Mouse (Mus musculus) A20 (cell line): Measurements from ENCODE around the gene 2700049A03Rik.

ENCODE experiments used
- DNase-seq: peaks from one replicate; pipeline ENCODE4 v3.0.0-alpha.2; 2011; ENCODE audit warnings: low read depth, low spot score

2700049A03Rik gene

GRCm38 (mm10) chr12:71183736-71184135 lies 47.1 kb downstream of the 2700049A03Rik start:
- DNase-seq, result no peak

GRCm38 (mm10) chr12:71184396-71184795 lies 47.7 kb downstream of the 2700049A03Rik start:
- peak; percentile 74 for DNase-seq

GRCm38 (mm10) chr12:71192705-71193104 lies 56.1 kb downstream of the 2700049A03Rik start:
- DNase-seq, result no peak

- DNase-seq, result peak; percentile 22
Measured at GRCm38 (mm10) chr12:71197671-71198070, 61.0 kb downstream of the 2700049A03Rik start.

GRCm38 (mm10) chr12:71201753-71202152 lies 65.1 kb downstream of the 2700049A03Rik start:
- DNase-seq, result no peak

- DNase-seq, result no peak
Measured at GRCm38 (mm10) chr12:71204303-71204702, 67.7 kb downstream of the 2700049A03Rik start.

- DNase-seq, result no peak
Measured at GRCm38 (mm10) chr12:71217191-71217590, 80.5 kb downstream of the 2700049A03Rik start.

- no peak for DNase-seq
Measured at GRCm38 (mm10) chr12:71217866-71218522, 81.3 kb downstream of the 2700049A03Rik start.

GRCm38 (mm10) chr12:71222761-71223160 lies 86.1 kb downstream of the 2700049A03Rik start:
- DNase-seq, result no peak

- DNase-seq, result no peak
Measured at GRCm38 (mm10) chr12:71227769-71228168, 91.1 kb downstream of the 2700049A03Rik start.

- no peak for DNase-seq
Measured at GRCm38 (mm10) chr12:71228925-71229649, 92.4 kb downstream of the 2700049A03Rik start.

- DNase-seq, result no peak
Measured at GRCm38 (mm10) chr12:71231561-71231960, 94.9 kb downstream of the 2700049A03Rik start.

- no peak for DNase-seq
Measured at GRCm38 (mm10) chr12:71233426-71233825, 96.8 kb downstream of the 2700049A03Rik start.

- DNase-seq, result no peak
Measured at GRCm38 (mm10) chr12:71237074-71237473, 100.4 kb downstream of the 2700049A03Rik start.

- DNase-seq, result no peak
Measured at GRCm38 (mm10) chr12:71242791-71243190, 106.1 kb downstream of the 2700049A03Rik start.

- DNase-seq, result no peak
Measured at GRCm38 (mm10) chr12:71244766-71245390, 108.2 kb downstream of the 2700049A03Rik start.

- DNase-seq, result no peak
Measured at GRCm38 (mm10) chr12:71247191-71247590, 110.5 kb downstream of the 2700049A03Rik start.

- DNase-seq, result no peak
Measured at GRCm38 (mm10) chr12:71249348-71249747, 112.7 kb downstream of the 2700049A03Rik start.

GRCm38 (mm10) chr12:71252509-71253167 lies 116.0 kb downstream of the 2700049A03Rik start:
- DNase-seq, result no peak

- no peak for DNase-seq
Measured at GRCm38 (mm10) chr12:71254779-71255178, 118.1 kb downstream of the 2700049A03Rik start.

GRCm38 (mm10) chr12:71258196-71258920 lies 121.7 kb downstream of the 2700049A03Rik start:
- no peak for DNase-seq
